Mouse (Mus musculus): ENCODE measurements around the gene Oxld1. TPM values are rescaled to one million over a fixed set of nuclear protein-coding genes. Genes with fewer than 3 reads are reported as not detected.

Gene Oxld1
- 10 to 100 TPM; 14.3 to 20.6 TPM for total RNA-seq (2021)

DNA sequence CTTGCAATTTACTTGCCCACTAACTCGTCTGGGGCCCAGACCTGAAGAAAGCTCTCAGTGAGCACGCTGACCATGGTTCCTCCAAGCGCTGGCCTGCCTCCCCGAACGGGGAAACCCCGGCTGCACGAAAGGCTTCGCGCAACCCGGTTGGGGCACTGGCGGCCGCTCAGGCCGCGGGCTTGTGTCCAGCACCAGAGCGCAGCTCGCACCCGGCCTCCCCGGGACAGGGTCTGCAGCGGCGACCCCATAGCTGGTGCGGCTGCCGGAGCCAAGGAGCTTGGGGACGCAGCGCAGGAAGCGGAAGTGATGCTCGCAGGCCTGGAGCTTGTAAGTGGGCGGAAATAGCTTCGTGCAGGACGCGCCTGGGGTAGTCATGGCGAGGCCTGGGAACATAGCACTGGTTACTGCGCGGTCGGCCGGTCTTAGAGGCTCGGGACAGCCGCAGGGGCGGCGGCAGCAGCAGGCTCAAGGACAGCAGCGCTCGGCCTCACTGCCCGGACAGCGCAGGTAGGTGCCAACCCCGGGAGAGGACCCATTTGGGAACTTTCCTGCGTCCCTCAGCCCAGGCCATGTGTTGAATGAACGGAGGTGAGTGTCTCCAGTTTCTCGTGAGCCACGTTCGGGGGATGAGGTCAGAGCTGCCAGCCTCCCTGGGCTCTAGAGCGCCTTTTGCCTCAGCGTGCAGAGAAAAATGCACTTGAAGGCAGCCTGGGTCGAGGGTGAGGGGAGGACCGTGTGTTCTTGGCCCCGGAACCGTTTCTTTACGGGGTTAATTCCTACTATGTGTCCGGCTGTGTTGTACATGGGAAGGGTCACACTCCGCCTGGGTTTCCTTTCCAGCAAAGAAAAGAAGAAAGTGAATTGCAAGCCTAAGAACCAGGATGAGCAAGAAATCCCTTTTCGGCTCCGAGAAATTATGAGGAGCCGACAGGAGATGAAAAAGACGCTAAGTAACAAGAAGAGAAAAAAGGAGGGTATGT, at the start of gene Oxld1, which contains the start of gene Ccdc137:
Oxld1 (minus strand) TSS at position 297 of the 980 bp plus-strand sequence.
Ccdc137 (plus strand) TSS at position 344 of the 980 bp plus-strand sequence.
- intact Hi-C loops (cut with DNase I): no loop called here
- DNase-seq (ENCODE audit: low spot score in 2 of 2): peak; percentile 82 to 85

DNA sequence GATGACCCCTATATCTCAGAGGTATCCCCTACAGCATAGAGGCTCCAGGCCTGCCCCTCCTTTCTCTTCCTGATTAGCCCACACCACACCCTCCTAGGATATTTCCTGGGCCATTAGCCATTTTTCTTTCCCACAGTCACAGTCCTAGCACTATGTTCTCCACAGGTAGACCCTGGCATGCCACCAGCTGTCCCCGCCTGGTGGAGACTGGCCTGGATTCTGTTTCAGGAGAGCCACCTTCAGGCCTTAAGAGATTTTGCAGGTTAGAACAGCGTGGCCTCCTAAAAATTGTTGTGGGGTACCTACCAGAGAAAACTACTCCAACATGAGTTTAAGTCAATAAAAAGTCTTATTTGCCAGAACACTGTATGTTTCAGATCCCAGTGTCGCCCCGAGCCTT, 49.0 kb upstream of the Oxld1 start:
- intact Hi-C loops (cut with DNase I): no loop called here
- no peak for DNase-seq (ENCODE audit: low spot score in 2 of 2)

DNA sequence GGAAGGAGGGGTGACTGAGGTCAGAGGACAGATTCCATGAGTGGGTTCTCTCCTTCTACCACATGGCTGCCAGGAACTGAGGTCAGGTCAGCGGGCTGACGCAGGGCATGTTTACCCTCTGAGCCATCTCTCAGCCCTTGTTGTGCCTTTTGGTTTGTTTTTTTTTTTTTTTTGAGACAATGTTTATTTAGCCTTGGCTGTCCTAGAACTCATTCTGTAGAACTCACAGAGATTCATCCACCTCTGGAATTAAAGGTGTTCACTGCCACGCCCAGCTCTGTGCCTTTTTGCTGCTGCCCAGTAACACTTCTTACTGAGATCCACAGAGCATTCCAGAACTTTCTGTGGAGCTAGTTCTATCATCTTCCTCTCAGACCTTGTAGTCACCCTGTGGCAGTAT, 47.8 kb upstream of the Oxld1 start:
- DNase-seq (ENCODE audit: low spot score in 2 of 2): no peak
- intact Hi-C loops (cut with DNase I): no loop called here

DNA sequence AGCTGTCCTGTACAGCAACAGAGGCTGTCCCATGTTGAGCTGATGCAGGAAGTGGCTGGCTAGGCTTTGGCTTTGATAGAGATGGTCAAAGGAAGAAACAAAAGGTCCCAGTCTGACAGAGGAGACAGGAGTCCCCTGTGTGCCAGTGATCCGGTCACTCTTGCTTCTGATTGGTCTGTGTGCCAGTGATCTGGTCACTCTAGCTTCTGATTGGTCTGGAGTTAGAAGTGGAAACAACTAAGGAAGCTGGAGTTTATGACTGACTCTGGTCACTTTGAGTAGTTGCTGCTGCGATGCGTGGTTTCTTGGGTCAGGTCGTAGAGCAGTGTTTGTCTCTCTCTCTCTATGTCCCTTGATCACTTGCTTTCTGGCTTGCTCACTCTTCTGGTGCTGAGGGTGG, 43.8 kb upstream of the Oxld1 start:
- DNase-seq (ENCODE audit: low spot score in 2 of 2): no peak
- intact Hi-C loops (cut with DNase I): no loop called here

DNA sequence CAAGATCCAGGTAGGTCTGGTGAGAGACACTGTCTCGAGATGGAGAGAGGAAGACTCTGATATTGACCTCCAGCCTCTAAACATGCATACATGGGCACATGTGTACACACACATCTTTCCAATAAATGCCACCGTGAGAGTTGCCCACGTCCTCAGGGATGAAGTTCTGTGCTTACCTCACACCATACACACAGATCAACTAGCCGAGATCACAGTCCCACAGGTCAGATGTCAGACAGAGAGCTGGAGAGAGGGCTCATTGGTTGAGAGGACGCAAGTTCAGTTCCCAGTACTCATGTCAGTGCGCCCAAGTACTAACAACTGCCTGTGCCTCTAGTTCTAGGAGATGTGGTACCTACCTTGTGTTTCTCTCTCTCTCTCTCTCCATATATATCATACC, 43.1 kb upstream of the Oxld1 start:
- intact Hi-C loops (cut with DNase I): no loop called here
- no peak for DNase-seq (ENCODE audit: low spot score in 2 of 2)

DNA sequence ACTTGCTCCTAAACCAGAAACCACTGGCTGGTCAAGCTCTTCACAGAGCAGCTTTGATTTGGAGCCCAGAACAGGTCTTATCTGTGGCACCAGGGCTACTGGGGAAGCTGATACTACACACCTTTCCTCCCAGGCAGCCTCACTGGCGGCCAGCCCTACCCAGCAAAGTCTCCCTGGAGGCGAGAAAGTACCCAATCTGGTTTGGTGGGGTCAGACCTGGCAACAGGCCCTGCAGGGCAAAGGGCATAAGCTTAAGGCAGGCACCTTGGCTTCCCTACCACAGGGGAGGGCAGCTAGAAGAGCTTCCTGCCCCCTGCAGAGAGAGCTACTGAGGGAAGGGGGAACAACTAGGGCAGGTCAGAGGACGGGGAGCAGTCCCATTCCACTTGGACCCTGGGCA, 42.5 kb upstream of the Oxld1 start:
- no peak for DNase-seq (ENCODE audit: low spot score in 2 of 2)
- intact Hi-C loops (cut with DNase I): no loop called here

DNA sequence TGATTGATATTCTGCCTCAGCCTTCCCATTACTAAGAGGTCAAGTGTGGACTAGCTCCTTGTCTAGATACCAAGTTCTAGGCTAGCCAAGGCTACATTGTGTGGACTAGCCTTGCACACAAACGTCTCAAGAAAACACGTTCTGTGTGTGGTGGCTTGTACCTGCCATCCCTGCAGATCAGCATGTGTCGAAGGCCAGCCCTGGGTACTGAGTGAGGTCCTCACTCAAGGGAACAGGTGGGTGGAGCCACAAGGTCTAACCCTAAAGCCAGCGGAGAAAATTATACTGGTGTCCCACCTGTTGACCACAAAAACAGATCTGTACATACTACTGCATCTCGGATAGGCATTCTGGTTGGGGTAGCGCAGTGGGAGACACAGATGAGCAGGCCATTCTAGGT, 42.0 kb upstream of the Oxld1 start:
- DNase-seq (ENCODE audit: low spot score in 2 of 2): no peak
- intact Hi-C loops (cut with DNase I): no loop called here

DNA sequence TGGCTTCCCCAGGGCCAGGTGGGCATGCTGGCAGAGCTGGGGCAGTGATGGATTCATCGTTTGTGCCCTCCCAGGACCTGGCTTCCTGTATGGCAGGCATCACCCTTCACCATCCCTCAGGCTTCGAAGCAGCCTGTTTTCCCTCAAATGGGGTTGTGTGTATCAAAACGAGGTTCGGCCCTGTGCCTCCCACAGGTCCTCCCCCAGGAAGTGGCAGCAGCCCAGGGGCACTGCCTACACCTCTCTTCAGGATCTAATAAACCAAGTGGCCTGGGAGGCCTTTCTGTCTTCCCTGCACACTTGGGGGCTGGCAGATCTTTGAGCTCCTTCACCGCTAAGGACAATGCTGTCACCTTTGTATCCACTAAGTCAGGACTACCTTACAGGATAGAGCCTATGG, 41.0 kb upstream of the Oxld1 start:
- no peak for DNase-seq (ENCODE audit: low spot score in 2 of 2)
- intact Hi-C loops (cut with DNase I): no loop called here

DNA sequence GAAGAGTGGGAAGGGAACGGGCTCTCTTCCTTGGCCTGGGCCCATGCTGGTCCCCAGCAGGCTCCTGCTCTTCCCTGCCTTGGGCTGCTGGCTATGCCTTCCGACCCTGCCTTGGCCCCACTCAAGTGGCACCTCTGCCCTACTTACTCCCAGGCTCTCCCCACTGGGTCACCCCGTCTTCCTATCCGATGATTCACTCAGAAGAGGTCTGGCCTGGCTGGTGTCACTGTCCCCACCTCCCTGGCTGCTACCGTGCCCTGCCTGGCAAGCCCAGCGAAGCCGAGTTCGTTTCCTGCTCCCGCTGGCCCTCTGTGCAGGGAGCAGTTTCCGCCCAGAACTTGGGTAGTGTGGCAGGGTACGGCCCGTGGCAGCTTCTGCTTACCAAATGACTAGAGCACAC, 40.4 kb upstream of the Oxld1 start:
- intact Hi-C loops (cut with DNase I): no loop called here
- no peak for DNase-seq (ENCODE audit: low spot score in 2 of 2)

DNA sequence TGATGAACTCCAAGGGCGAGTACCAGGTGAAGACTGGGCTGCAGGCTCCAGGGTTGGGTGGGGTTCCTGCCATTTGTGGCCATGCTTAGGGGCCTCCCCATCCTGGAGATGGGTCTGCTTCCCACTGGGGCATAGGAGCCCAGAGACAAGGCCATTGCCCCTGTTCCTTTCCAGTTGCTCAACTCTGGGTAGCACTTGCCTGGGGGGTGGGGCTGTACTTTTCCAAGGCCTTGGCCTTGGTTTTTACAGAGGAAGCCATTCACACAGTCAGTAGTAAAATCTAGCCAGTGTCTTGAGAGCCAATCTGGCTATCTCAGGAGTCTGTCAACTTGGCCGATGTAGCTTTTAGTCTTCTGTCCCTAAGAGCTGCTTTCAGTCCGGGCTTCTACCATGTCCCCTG, 39.6 kb upstream of the Oxld1 start:
- DNase-seq (ENCODE audit: low spot score in 2 of 2): no peak
- intact Hi-C loops (cut with DNase I): no loop called here

DNA sequence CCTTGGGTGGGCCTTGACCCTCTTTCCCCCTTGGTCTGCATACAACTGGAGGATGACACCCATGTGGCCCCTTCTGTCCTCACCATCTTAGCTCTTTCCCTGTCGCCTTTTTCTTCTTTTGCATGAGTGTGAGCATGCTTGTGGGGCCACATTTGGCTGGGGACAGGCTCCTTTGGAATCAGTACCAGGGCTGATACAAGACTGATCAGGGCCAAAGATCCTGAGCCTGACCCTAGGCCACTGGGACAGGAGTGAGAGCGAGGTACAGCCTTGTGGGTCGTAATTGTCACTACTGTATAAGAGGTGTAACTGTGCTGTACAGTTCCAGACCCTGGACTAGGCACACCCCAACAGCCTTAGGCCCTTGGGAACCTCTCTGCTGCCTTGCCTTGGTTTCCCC, 36.0 kb upstream of the Oxld1 start:
- intact Hi-C loops (cut with DNase I): no loop called here

DNA sequence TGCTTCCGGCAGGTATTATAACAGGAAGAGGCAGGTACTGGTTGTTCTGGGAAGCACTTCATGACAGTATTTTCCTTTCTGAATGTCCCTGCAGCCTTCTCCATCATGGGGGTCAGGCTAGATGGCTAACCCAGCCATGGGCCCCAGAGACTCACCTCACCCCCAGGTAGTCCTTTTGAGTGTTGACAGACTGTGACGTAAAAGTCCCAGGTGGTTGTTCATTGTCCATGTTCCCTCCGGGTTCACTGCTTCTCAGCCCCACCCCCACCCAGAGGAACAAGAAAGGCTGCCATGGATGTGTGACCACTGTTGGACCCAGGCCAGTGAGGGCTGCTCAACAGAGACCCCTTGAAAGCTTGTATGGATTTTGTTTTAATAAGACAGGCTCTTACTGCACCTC, 35.5 kb upstream of the Oxld1 start:
- intact Hi-C loops (cut with DNase I): no loop called here
- no peak for DNase-seq (ENCODE audit: low spot score in 2 of 2)

More for the DNA sequence above, 36.0 kb upstream of the Oxld1 start:
- no peak for DNase-seq (ENCODE audit: low spot score in 2 of 2)

DNA sequence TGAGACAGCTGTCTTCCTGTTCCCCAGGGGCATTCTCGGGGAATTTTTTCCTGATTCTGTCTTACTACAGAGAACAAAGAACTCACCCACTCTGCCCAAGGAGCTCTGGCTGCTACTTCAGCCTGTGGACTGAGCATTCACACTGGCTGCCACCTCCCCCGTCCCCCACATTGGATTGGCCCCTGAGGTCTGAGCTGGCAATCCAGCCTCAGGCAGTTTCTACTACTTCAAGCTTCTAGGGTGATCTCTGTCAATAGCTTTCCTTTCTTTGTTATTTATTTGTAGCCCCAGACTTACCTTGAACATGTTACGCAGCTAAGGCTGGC, 35.0 kb upstream of the Oxld1 start:
- intact Hi-C loops (cut with DNase I): no loop called here

DNA sequence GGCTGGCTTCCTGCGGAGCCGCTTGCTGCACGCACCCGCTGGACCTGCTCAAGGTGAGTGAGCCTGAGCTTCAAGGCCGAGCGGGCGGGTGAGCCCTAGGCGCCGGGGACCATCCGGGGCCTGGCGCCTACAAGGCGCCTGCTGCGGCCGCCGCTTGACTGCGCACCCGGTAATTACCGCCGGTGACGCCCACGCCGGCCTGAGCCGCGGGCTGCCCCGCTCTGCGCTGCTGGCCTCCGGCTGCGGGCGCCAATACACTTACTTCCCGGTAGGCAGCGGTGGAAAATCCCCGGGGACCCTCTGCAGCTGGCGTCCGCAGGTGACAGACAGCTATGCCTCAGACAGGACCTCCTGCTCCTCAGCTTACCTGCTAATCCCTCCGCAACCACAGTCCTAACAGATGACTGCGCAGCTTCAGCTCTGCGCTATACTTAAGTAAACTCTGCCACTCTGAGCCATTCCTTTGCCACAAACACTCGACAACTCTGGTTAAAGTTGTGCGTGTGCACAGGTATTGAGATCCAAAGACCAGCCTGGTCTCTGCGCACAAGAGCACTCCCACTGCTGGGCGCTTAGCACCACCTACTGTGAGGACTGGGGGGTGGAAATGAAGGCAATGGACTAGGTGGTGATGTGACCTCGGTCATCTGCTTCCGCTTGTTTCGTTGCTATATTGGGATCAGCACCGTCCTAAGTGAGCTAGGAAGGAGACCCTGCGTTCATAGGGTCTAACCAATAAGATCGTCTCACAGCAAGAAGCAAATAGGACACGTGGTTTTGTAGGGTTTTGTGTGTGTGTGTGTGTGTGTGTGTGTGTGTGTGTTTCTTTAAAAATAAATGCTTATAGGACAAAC, 34.4 kb upstream of the Oxld1 start:
- intact Hi-C loops (cut with DNase I): no loop called here
- DNase-seq (ENCODE audit: low spot score in 2 of 2): no peak

More for the DNA sequence above, 35.0 kb upstream of the Oxld1 start:
- no peak for DNase-seq (ENCODE audit: low spot score in 2 of 2)

DNA sequence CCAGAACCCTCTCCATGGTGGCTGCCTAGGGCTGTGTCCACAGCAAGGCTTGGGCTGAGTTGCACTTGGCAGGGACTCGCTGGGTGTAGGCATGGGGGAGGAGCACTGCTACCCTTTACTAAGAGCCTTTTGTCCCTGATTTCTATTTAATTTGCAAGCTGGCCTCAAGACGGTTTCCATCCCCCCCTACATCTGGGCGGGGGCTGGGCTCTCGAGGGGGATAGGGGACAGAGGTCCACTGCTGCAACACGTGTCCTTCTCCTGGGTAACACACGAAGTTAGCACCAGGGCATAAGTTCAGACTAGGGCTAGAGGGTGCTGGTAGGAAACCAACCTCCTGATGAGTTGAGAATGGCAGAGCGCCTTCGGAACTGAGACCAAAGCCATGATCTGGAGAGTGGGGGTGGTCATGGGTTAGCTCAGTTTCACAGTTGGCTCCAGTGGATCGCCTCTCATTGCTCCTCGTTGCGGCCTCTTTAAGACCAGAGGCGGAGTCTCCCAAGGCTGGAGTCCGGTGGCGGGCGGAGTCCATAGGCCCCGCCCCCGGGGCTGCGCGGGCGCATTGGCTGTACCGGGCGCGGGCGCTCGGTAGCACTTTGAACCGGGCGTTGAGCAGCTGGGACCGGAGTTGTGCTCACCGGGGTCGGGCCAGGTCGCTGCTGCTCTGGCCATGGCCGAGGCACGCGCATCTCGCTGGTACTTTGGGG, 33.6 kb upstream of the Oxld1 start, which contains the start of gene Slc25a10:
Slc25a10 (plus strand) TSS at position 524 of the 707 bp plus-strand sequence.
- intact Hi-C loops (cut with DNase I): no loop called here
- peak; percentile 85 to 88 for DNase-seq (ENCODE audit: low spot score in 2 of 2)

DNA sequence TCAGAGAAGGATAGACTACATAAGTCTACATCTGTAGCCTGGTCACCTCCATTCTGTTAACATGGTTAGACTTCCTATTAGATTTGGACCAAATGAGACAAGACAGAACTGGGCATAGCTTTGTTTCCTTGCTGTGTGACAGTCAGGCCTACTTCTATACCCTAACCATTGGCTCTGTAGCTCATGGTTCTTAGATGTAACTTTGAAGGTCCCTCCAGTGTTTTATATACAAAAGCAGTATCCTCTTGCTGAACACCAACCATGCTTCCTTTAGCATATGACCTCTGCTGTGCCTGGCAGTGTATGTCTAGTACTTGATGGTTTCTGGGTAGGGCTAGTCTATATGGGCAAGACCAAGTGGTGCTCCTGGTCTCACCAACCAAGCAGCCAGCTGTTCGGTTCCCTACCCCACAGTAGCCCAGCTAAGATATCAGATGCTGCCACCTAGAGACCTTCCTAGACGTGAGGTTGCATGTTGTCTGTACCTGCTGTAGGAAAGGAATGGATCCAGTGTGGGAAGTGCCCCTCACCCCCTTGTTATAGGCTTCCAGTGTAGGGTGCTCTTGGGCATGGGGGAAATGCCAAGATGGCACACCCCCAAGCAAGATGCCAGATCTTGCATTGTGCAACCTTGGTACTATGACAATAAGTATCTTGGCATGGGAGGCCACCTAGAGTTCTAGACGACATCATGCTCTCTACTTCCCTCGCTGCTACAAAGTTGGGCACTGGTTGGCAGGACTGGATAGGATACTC, 32.6 kb upstream of the Oxld1 start:
- intact Hi-C loops (cut with DNase I): no loop called here
- no peak for DNase-seq (ENCODE audit: low spot score in 2 of 2)

DNA sequence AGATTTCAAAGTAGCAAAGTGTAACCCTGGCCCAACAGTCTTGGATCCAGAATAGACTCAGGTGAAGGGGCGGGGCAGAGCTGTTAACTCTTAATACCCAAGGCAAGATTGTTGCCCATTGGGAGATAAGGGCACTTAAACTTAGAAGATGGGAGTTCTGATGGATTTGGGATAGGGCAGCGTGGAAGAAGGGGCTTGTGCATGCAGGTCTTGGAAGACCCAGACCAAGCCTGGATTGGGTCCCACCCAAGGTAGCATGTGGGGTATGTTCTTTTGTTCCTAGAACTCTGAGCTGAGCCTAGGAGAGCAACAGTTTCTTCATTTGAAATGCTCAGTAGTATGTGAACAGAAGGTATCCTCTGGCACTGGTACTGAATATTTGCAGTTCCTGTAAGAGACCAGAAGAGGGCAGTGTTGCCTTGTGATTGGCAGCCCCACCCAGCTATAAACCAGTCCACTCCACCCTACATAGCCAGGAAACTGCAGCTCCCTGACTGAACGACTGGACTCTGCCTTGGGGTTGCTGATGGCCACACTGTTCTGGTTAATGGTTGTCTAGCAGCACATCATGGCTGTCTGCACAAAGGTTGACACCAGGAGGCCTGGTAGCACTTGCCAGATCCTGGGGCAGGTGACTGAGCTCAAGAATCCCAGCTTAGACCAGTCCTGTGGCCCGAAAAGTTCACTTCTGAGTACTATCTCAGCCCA, 31.3 kb upstream of the Oxld1 start:
- peak; percentile 46 to 58 for DNase-seq (ENCODE audit: low spot score in 2 of 2)
- intact Hi-C loops (cut with DNase I): loop anchor here (5.0 to 10.0 kb wide), 2 partner anchors 58 to 86 kb away; partner anchors contain the start of genes Mcrip1 and P4hb

DNA sequence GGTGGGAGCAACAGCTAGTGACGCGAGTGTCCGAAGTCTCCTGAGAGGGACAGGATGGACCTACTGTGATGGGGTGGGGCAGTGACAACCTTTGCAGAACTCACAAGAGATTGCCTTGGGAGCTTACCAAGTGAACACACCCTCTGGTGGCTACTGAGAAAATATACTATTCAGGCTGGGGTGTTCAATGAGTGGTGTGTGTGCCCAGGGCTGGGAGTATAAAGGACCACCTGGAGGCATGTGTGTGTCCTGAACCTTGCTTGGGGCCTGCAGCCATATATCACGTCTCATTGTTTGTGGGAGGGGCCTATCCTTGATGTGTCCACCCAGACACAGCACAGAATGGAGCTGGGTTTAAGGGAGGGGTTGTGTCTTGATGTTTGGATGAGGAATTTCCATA, 30.6 kb upstream of the Oxld1 start:
- intact Hi-C loops (cut with DNase I): loop anchor here (5.0 to 10.0 kb wide), 2 partner anchors 59 to 86 kb away; partner anchors contain the start of genes Mcrip1 and P4hb
- no peak for DNase-seq (ENCODE audit: low spot score in 2 of 2)
